Mouse (Mus musculus): ENCODE measurements at regions not wholly inside any gene's neighbourhood (a gene's known extent, or its start where the extent isn't known, plus 50 kb on each side); places are given as distances from the start of the nearest gene placed in this dataset.

DNA sequence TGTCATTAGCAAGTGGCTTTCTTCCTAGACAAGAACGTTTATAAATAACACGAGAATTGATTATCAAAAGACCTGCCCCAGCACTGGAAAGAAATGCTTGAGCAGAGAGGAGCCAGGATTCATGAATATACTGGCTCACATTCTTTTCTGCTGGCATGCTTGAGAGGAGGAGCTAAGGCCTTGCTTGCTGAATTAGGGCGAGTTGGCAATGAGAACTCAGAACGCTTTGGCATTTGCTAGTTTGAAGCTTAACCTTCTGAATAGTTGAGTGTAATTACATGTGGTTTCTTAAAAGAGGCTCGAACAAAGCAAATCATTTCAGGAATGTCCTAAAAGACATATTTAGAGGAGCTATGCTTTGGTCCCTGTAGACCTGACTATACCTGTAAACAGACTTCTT is 91.5 kb downstream of the Gm10260 start:
- Histone ChIP-seq H3K36me3 (ENCODE audit: control insufficient read depth, insufficient read depth) (no peaks in the 10 kb centered on the region), H3ac (ENCODE audit: control insufficient read depth, insufficient read length, low read depth) (no peak overlapping the region), H3K27me3 (ENCODE audit: control insufficient read depth, insufficient read depth, insufficient read length) (no peaks in the 10 kb centered on the region), H3K79me2 (ENCODE audit: control insufficient read depth, insufficient read depth) (no peaks in the 10 kb centered on the region), H3K79me3 (ENCODE audit: low read depth) (no peaks in the 10 kb centered on the region), H3K4me3 (ENCODE audit: insufficient read depth, poor library complexity, severe bottlenecking) (no peak overlapping the region)
- TF ChIP-seq MYOG (IDR thresholded peaks at IDR 0.05; ENCODE audit: control insufficient read depth, extremely low read depth, insufficient read length), result no peak
- no peak for TF ChIP-seq CEBPB (IDR thresholded peaks at IDR 0.05; ENCODE audit: low read depth)
- TF ChIP-seq MAX (IDR thresholded peaks at IDR 0.05), result no peak
- TF ChIP-seq MYOD1 (IDR thresholded peaks at IDR 0.05; ENCODE audit: control insufficient read depth, insufficient read length, low read depth), result no peak
- TF ChIP-seq CTCF (IDR thresholded peaks at IDR 0.05; ENCODE audit: control insufficient read depth, insufficient read depth, insufficient read length), result no peak
- TF ChIP-seq FOSL1 (IDR thresholded peaks at IDR 0.05; ENCODE audit: insufficient read depth, low read length, poor library complexity, severe bottlenecking), result no peak
- TF ChIP-seq USF1 (IDR thresholded peaks at IDR 0.05; ENCODE audit: low read depth), result no peak

DNA sequence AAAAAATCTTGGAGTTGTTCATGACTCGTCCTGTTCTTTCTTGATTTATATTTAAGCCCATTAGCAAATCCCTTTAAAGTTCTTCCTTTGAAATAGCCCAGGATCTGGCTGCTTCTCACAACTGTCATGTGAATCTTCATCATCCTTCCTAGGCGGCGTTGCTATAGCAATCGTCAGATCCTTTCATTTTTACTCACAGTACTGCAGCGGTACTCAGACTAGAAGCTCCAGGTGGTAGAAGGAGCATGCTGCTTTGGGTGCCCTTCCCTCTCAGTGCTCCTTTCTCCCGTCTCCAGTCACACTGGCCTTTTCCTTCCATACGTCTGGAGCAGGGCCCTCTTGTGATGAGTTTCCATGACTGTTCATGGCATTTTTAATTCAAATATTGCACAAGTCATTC is 93.1 kb downstream of the Gm10260 start:
- Histone ChIP-seq H3K4me3 (ENCODE audit: insufficient read depth, poor library complexity, severe bottlenecking) (no peak overlapping the region), H3K79me2 (ENCODE audit: control insufficient read depth, insufficient read depth) (no peaks in the 10 kb centered on the region), H3K36me3 (ENCODE audit: control insufficient read depth, insufficient read depth) (no peaks in the 10 kb centered on the region), H3K79me3 (ENCODE audit: low read depth) (no peaks in the 10 kb centered on the region), H3K27me3 (ENCODE audit: control insufficient read depth, insufficient read depth, insufficient read length) (no peaks in the 10 kb centered on the region), H3ac (ENCODE audit: control insufficient read depth, insufficient read length, low read depth) (no peak overlapping the region)
- TF ChIP-seq MYOG (IDR thresholded peaks at IDR 0.05; ENCODE audit: control insufficient read depth, extremely low read depth, insufficient read length), result no peak
- no peak for TF ChIP-seq FOSL1 (IDR thresholded peaks at IDR 0.05; ENCODE audit: insufficient read depth, low read length, poor library complexity, severe bottlenecking)
- TF ChIP-seq MAX (IDR thresholded peaks at IDR 0.05), result no peak
- TF ChIP-seq CTCF (IDR thresholded peaks at IDR 0.05; ENCODE audit: control insufficient read depth, insufficient read depth, insufficient read length), result no peak
- no peak for TF ChIP-seq MYOD1 (IDR thresholded peaks at IDR 0.05; ENCODE audit: control insufficient read depth, insufficient read length, low read depth)
- TF ChIP-seq USF1 (IDR thresholded peaks at IDR 0.05; ENCODE audit: low read depth), result no peak
- no peak for TF ChIP-seq CEBPB (IDR thresholded peaks at IDR 0.05; ENCODE audit: low read depth)

GRCm38 (mm10) chr13:97666761-97667160 is 93.7 kb downstream of the Gm10260 start:
- Histone ChIP-seq H3K4me3 (ENCODE audit: insufficient read depth, poor library complexity, severe bottlenecking) (no peak overlapping the region), H3K79me3 (ENCODE audit: low read depth) (no peaks in the 10 kb centered on the region), H3K79me2 (ENCODE audit: control insufficient read depth, insufficient read depth) (no peaks in the 10 kb centered on the region), H3K36me3 (ENCODE audit: control insufficient read depth, insufficient read depth) (no peaks in the 10 kb centered on the region), H3K27me3 (ENCODE audit: control insufficient read depth, insufficient read depth, insufficient read length) (no peaks in the 10 kb centered on the region), H3ac (ENCODE audit: control insufficient read depth, insufficient read length, low read depth) (no peak overlapping the region)
- no peak for TF ChIP-seq MYOG (IDR thresholded peaks at IDR 0.05; ENCODE audit: control insufficient read depth, extremely low read depth, insufficient read length)
- no peak for TF ChIP-seq USF1 (IDR thresholded peaks at IDR 0.05; ENCODE audit: low read depth)
- no peak for TF ChIP-seq FOSL1 (IDR thresholded peaks at IDR 0.05; ENCODE audit: insufficient read depth, low read length, poor library complexity, severe bottlenecking)
- TF ChIP-seq CEBPB (IDR thresholded peaks at IDR 0.05; ENCODE audit: low read depth), result no peak
- TF ChIP-seq CTCF (IDR thresholded peaks at IDR 0.05; ENCODE audit: control insufficient read depth, insufficient read depth, insufficient read length), result no peak
- TF ChIP-seq MYOD1 (IDR thresholded peaks at IDR 0.05; ENCODE audit: control insufficient read depth, insufficient read length, low read depth), result no peak

DNA sequence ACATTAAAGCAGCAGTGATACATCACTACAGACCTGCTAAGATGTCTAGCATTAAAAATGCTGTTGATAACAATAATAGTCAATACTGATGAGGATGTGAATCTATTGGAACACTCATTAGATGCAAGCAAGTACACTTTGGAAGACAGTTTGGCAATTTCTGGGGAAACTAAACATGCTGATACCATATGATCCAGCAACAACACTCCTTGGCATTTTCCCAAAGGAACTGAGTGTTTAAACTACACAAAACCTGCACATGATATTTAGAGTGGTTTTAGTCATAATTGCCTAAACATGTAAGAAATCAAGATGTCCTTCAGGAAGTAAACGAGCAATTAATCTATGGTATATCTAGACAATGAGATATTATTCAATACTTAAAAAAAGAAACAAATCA is 95.2 kb downstream of the Gm10260 start:
- Histone ChIP-seq H3K36me3 (ENCODE audit: control insufficient read depth, insufficient read depth) (no peaks in the 10 kb centered on the region), H3K79me2 (ENCODE audit: control insufficient read depth, insufficient read depth) (no peaks in the 10 kb centered on the region)
- TF ChIP-seq CEBPB (IDR thresholded peaks at IDR 0.05; ENCODE audit: low read depth) (no peak), FOSL1 (IDR thresholded peaks at IDR 0.05; ENCODE audit: insufficient read depth, low read length, poor library complexity, severe bottlenecking) (no peak), CTCF (IDR thresholded peaks at IDR 0.05; ENCODE audit: control insufficient read depth, insufficient read depth, insufficient read length) (no peak), USF1 (IDR thresholded peaks at IDR 0.05; ENCODE audit: low read depth) (no peak), MAX (IDR thresholded peaks at IDR 0.05) (no peak), MYOG (IDR thresholded peaks at IDR 0.05; ENCODE audit: control insufficient read depth, extremely low read depth, insufficient read length) (no peak)

DNA sequence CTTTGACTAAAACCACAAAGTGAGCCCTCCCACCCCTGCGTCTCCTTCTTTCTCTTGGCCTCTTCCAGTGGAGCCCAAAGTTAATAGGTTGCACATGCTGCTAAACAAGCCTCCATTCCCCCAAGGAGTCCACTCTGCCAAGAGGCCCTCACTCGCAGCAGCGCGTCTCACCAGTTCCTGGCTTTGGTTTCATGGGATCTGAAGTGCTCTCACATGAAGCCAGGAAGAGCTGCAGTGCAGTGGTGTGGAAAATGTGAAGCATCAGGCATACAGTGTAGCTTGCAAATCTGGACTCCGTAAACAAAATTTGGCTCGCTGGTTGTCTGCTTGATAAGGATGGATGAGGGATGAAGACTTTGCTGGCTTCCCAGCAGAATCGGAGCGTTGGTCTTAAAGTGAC is 97.7 kb downstream of the Gm10260 start:
- Histone ChIP-seq H3ac (ENCODE audit: control insufficient read depth, insufficient read length, low read depth) (no peak overlapping the region), H3K27me3 (ENCODE audit: control insufficient read depth, insufficient read depth, insufficient read length) (no peaks in the 10 kb centered on the region), H3K36me3 (ENCODE audit: control insufficient read depth, insufficient read depth) (no peaks in the 10 kb centered on the region), H3K4me3 (ENCODE audit: insufficient read depth, poor library complexity, severe bottlenecking) (no peak overlapping the region), H3K79me3 (ENCODE audit: low read depth) (no peaks in the 10 kb centered on the region), H3K79me2 (ENCODE audit: control insufficient read depth, insufficient read depth) (no peaks in the 10 kb centered on the region)
- TF ChIP-seq MYOG (IDR thresholded peaks at IDR 0.05; ENCODE audit: control insufficient read depth, extremely low read depth, insufficient read length) (no peak), CTCF (IDR thresholded peaks at IDR 0.05; ENCODE audit: control insufficient read depth, insufficient read depth, insufficient read length) (no peak), CEBPB (IDR thresholded peaks at IDR 0.05; ENCODE audit: low read depth) (no peak), MAX (IDR thresholded peaks at IDR 0.05) (no peak)

More for the DNA sequence above, 95.2 kb downstream of the Gm10260 start:
- Histone ChIP-seq H3K27me3 (ENCODE audit: control insufficient read depth, insufficient read depth, insufficient read length) (no peaks in the 10 kb centered on the region), H3K79me3 (ENCODE audit: low read depth) (no peaks in the 10 kb centered on the region), H3ac (ENCODE audit: control insufficient read depth, insufficient read length, low read depth) (no peak overlapping the region), H3K4me3 (ENCODE audit: insufficient read depth, poor library complexity, severe bottlenecking) (no peak overlapping the region)

DNA sequence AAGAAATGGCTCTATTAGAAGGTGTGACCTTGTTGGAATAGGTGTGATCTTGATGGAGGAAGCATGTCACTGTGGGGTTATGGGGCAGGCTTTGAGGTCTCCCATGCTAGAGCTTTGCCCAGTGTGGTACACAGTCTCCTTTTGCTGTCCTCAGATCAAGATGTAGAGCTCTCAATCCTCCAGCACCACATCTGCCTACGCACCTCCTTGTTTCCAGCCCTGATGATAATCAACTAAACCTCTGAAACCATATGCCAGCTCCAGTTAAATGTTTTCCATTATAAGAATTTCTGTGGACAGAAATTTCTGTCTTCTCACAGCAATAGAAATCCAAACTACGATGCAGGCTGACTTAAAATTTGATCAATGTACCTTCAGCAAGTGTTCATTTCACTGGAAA is 103.8 kb downstream of the Gm10260 start:
- Histone ChIP-seq H3K27me3 (ENCODE audit: control insufficient read depth, insufficient read depth, insufficient read length) (no peaks in the 10 kb centered on the region), H3K36me3 (ENCODE audit: control insufficient read depth, insufficient read depth) (no peaks in the 10 kb centered on the region), H3K4me3 (ENCODE audit: insufficient read depth, poor library complexity, severe bottlenecking) (no peak overlapping the region), H3ac (ENCODE audit: control insufficient read depth, insufficient read length, low read depth) (no peak overlapping the region), H3K79me2 (ENCODE audit: control insufficient read depth, insufficient read depth) (no peaks in the 10 kb centered on the region), H3K79me3 (ENCODE audit: low read depth) (no peaks in the 10 kb centered on the region)
- TF ChIP-seq CTCF (IDR thresholded peaks at IDR 0.05; ENCODE audit: control insufficient read depth, insufficient read depth, insufficient read length) (no peak), FOSL1 (IDR thresholded peaks at IDR 0.05; ENCODE audit: insufficient read depth, low read length, poor library complexity, severe bottlenecking) (no peak), USF1 (IDR thresholded peaks at IDR 0.05; ENCODE audit: low read depth) (no peak), CEBPB (IDR thresholded peaks at IDR 0.05; ENCODE audit: low read depth) (no peak), MAX (IDR thresholded peaks at IDR 0.05) (no peak), MYOG (IDR thresholded peaks at IDR 0.05; ENCODE audit: control insufficient read depth, extremely low read depth, insufficient read length) (no peak), MYOD1 (IDR thresholded peaks at IDR 0.05; ENCODE audit: control insufficient read depth, insufficient read length, low read depth) (no peak)

All from C2C12 (cell line).